In the genomic region with DNA sequence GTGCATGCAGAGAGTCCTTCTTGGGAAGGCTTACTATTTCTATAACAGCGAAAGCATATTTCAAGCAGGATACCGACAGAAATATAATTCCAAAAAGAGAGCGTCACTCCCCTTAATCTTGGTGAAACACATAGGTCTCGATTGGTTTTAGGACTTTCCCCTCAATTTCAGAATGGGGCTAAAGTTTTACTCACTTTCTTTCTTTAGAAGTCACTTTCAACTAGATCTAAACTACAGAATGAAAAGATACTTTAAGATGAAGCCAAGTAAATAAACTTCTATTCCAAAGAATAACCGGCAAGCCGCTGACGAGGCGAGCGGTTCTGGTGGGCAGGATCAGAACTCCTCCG, we compare ENCODE assay signal across 7 mouse cellular contexts. TPM values are rescaled to one million over a fixed set of nuclear protein-coding genes. Genes with fewer than 3 reads are reported as not detected.
DNase-seq lines count a peak whose midpoint lies in the region; ATAC-seq and TF ChIP-seq lines count a peak whose summit lies in the region.

No protein-coding gene starts in this region.

- peaks cover 3% of the 10 kb centered on the region; the same call in 1 of the 2 replicates for H3K4me1 ChIP-seq in lung, postnatal 0 days (ENCODE audit: insufficient read depth, low read depth, low read length)
- peaks cover 3% of the 10 kb centered on the region; the same call in 1 of the 2 replicates for H3K4me1 ChIP-seq in embryonic facial prominence, embryonic 15.5 days
- H3K4me1 ChIP-seq in limb, embryonic 11.5 days (ENCODE audit: control insufficient read depth, insufficient read depth, low read length) = no peaks in the 10 kb centered on the region
- peaks cover 9% of the 10 kb centered on the region for H3K4me1 ChIP-seq in small intestine, adult 2 months (ENCODE audit: control insufficient read depth, insufficient read depth, insufficient read length, low read length)

- no peak for TF ChIP-seq POLR2A in small intestine, adult 2 months (IDR thresholded peaks at IDR 0.05; ENCODE audit: low read depth, low read length)

- WGBS in lung, postnatal 0 days = 1% methylated on average over 10 of the region's 10 CpGs
- WGBS in embryonic facial prominence, embryonic 15.5 days = under 1% methylated on average over 10 of the region's 10 CpGs
- WGBS in limb, embryonic 11.5 days = 0% methylated on average over 10 of the region's 10 CpGs
- under 1% methylated on average over 10 of the region's 10 CpGs for WGBS in small intestine, adult 2 months

- TF ChIP-seq EP300 in lung, postnatal 0 days (IDR thresholded peaks at IDR 0.05) = no peak

- H3K27ac ChIP-seq in lung, postnatal 0 days (ENCODE audit: low read length) = peak overlapping the region; percentile 98
- H3K27ac ChIP-seq in embryonic facial prominence, embryonic 15.5 days (replicated peaks) = peak overlapping the region; percentile 97
- peak overlapping the region; percentile 85; the same call in 1 of the 2 replicates for H3K27ac ChIP-seq in limb, embryonic 11.5 days (replicated peaks; ENCODE audit: low read depth, low read length)
- peak overlapping the region; percentile 71 for H3K27ac ChIP-seq in small intestine, adult 2 months (ENCODE audit: insufficient read depth, low read depth, low read length)

- no peak for TF ChIP-seq CTCF in lung, postnatal 0 days (IDR thresholded peaks at IDR 0.05)
- TF ChIP-seq CTCF in small intestine, adult 2 months (IDR thresholded peaks at IDR 0.05; ENCODE audit: extremely low read depth, insufficient read length, insufficient replicate concordance, low read depth, low read length) = no peak

- DNase-seq in lung, postnatal 0 days (ENCODE audit: low spot score) = no peak
- no peak for DNase-seq in lung, postnatal 36 days
- DNase-seq in limb, embryonic 11.5 days (ENCODE audit: low spot score) = no peak
- DNase-seq in spleen, postnatal 4 days (ENCODE audit: low spot score in 2 of 2) = no peak

- H3K27me3 ChIP-seq in lung, postnatal 0 days (replicated peaks; ENCODE audit: insufficient read depth, low read length) = no peaks in the 10 kb centered on the region
- H3K27me3 ChIP-seq in embryonic facial prominence, embryonic 15.5 days = no peaks in the 10 kb centered on the region
- H3K27me3 ChIP-seq in limb, embryonic 11.5 days (ENCODE audit: control insufficient read depth, insufficient read depth, low read length) = no peaks in the 10 kb centered on the region
- H3K27me3 ChIP-seq in small intestine, adult 2 months (ENCODE audit: control insufficient read depth, insufficient read depth, low read length) = no peaks in the 10 kb centered on the region

- peak overlapping the region; percentile 60 for H3K9ac ChIP-seq in lung, postnatal 0 days (replicated peaks; ENCODE audit: low read depth)
- peak overlapping the region; percentile 90 for H3K9ac ChIP-seq in embryonic facial prominence, embryonic 15.5 days
- peak overlapping the region; percentile 77 for H3K9ac ChIP-seq in limb, embryonic 11.5 days (ENCODE audit: low read length)

- ATAC-seq in lung, postnatal 0 days = no peak
- ATAC-seq in embryonic facial prominence, embryonic 15.5 days (ENCODE audit: insufficient number of reproducible peaks, low FRiP score, low TSS enrichment, low read depth) = no peak
- ATAC-seq in limb, embryonic 11.5 days (ENCODE audit: insufficient number of reproducible peaks, low FRiP score, low TSS enrichment, low read depth) = no peak
- ATAC-seq in granulocyte monocyte progenitor cell, adult 5-6 weeks (replicated peaks; ENCODE audit: poor library complexity, severe bottlenecking) = no peak

- H3K9me3 ChIP-seq in lung, postnatal 0 days (ENCODE audit: low read length) = no peaks in the 10 kb centered on the region
- H3K9me3 ChIP-seq in embryonic facial prominence, embryonic 15.5 days (replicated peaks) = no peaks in the 10 kb centered on the region
- H3K9me3 ChIP-seq in limb, embryonic 11.5 days (ENCODE audit: control insufficient read depth, low read length) = no peaks in the 10 kb centered on the region

- no peaks in the 10 kb centered on the region for H3K36me3 ChIP-seq in lung, postnatal 0 days (ENCODE audit: insufficient read depth, low read length)
- peaks cover 4% of the 10 kb centered on the region; the same call in 1 of the 2 replicates for H3K36me3 ChIP-seq in embryonic facial prominence, embryonic 15.5 days
- no peaks in the 10 kb centered on the region for H3K36me3 ChIP-seq in limb, embryonic 11.5 days (ENCODE audit: control insufficient read depth, insufficient read depth, low read length)
- peaks cover 7% of the 10 kb centered on the region for H3K36me3 ChIP-seq in small intestine, adult 2 months (ENCODE audit: control insufficient read depth, insufficient read depth, low read length)

- peak overlapping the region; percentile 40 for H3K4me2 ChIP-seq in lung, postnatal 0 days (replicated peaks; ENCODE audit: low read depth, low read length)
- H3K4me2 ChIP-seq in embryonic facial prominence, embryonic 15.5 days (replicated peaks) = peak overlapping the region; percentile 55
- H3K4me2 ChIP-seq in limb, embryonic 11.5 days (ENCODE audit: low read depth, severe bottlenecking) = peak overlapping the region; percentile 69

- peak overlapping the region; percentile 85 for H3K4me3 ChIP-seq in lung, postnatal 0 days (ENCODE audit: low read depth, low read length)
- peak overlapping the region; percentile 90 for H3K4me3 ChIP-seq in embryonic facial prominence, embryonic 15.5 days (replicated peaks)
- peak overlapping the region; percentile 66 for H3K4me3 ChIP-seq in limb, embryonic 11.5 days (ENCODE audit: low read depth, low read length)
- peak overlapping the region; percentile 78 for H3K4me3 ChIP-seq in small intestine, adult 2 months (ENCODE audit: low read depth, low read length)

RNA-seq across cellular contexts. Expression of gene H2afv, which starts 0.5 kb away (rescaled TPM):
- polyA plus RNA-seq in lung, postnatal 0 days (2015; fragmentation: Nextera tagmentation; extraction: Ambion mirVana) = 259 and 268 TPM in 2 replicates
- 443 and 468 TPM in 2 replicates for polyA plus RNA-seq in embryonic facial prominence, embryonic 15.5 days (2015; fragmentation: Nextera tagmentation; extraction: Ambion mirVana)
- polyA plus RNA-seq in limb, embryonic 11.5 days (2014; fragmentation: Nextera tagmentation; extraction: Ambion mirVana) = 866 and 905 TPM in 2 replicates
- 63.8 and 141 TPM in 2 replicates for polyA plus RNA-seq in small intestine, adult 2 months (2012; rRNA removed)
- total RNA-seq in granulocyte monocyte progenitor cell, adult 5-6 weeks (2014; fragmentation: Nextera tagmentation) = 152 and 264 TPM in 2 replicates
- 119 and 143 TPM in 2 replicates for total RNA-seq in granulocyte monocyte progenitor cell, adult 5-6 weeks (2017)

RNA-seq across cellular contexts. Expression of gene Ppia, which starts 28.5 kb away (rescaled TPM):
- polyA plus RNA-seq in lung, postnatal 0 days (2015; fragmentation: Nextera tagmentation; extraction: Ambion mirVana) = 3,011 and 3,180 TPM in 2 replicates
- polyA plus RNA-seq in embryonic facial prominence, embryonic 15.5 days (2015; fragmentation: Nextera tagmentation; extraction: Ambion mirVana) = 4,428 and 4,532 TPM in 2 replicates
- polyA plus RNA-seq in limb, embryonic 11.5 days (2014; fragmentation: Nextera tagmentation; extraction: Ambion mirVana) = 5,871 and 5,955 TPM in 2 replicates
- polyA plus RNA-seq in small intestine, adult 2 months (2012; rRNA removed) = 275 and 276 TPM in 2 replicates
- 4,322 and 4,754 TPM in 2 replicates for total RNA-seq in granulocyte monocyte progenitor cell, adult 5-6 weeks (2014; fragmentation: Nextera tagmentation)
- total RNA-seq in granulocyte monocyte progenitor cell, adult 5-6 weeks (2017) = 1,769 and 2,269 TPM in 2 replicates

RNA-seq across cellular contexts. Expression of gene Purb, which starts 32.0 kb away (rescaled TPM):
- polyA plus RNA-seq in lung, postnatal 0 days (2015; fragmentation: Nextera tagmentation; extraction: Ambion mirVana) = 21.4 and 25.5 TPM in 2 replicates
- 28.7 and 32.1 TPM in 2 replicates for polyA plus RNA-seq in embryonic facial prominence, embryonic 15.5 days (2015; fragmentation: Nextera tagmentation; extraction: Ambion mirVana)
- 15.3 and 16.4 TPM in 2 replicates for polyA plus RNA-seq in limb, embryonic 11.5 days (2014; fragmentation: Nextera tagmentation; extraction: Ambion mirVana)
- polyA plus RNA-seq in small intestine, adult 2 months (2012; rRNA removed) = 4.2 and 7.0 TPM in 2 replicates
- total RNA-seq in granulocyte monocyte progenitor cell, adult 5-6 weeks (2014; fragmentation: Nextera tagmentation) = 29.3 and 36.4 TPM in 2 replicates
- total RNA-seq in granulocyte monocyte progenitor cell, adult 5-6 weeks (2017) = 35.7 and 43.4 TPM in 2 replicates

RNA-seq across cellular contexts. Expression of gene Zmiz2, which starts 54.8 kb away (rescaled TPM):
- polyA plus RNA-seq in lung, postnatal 0 days (2015; fragmentation: Nextera tagmentation; extraction: Ambion mirVana) = 8.6 and 8.7 TPM in 2 replicates
- polyA plus RNA-seq in embryonic facial prominence, embryonic 15.5 days (2015; fragmentation: Nextera tagmentation; extraction: Ambion mirVana) = 12.6 and 12.9 TPM in 2 replicates
- 11.2 and 13.5 TPM in 2 replicates for polyA plus RNA-seq in limb, embryonic 11.5 days (2014; fragmentation: Nextera tagmentation; extraction: Ambion mirVana)
- 68.7 and 85.9 TPM in 2 replicates for polyA plus RNA-seq in small intestine, adult 2 months (2012; rRNA removed)
- total RNA-seq in granulocyte monocyte progenitor cell, adult 5-6 weeks (2014; fragmentation: Nextera tagmentation) = 39.9 and 62.9 TPM in 2 replicates
- 6.1 and 10.6 TPM in 2 replicates for total RNA-seq in granulocyte monocyte progenitor cell, adult 5-6 weeks (2017)

Comparison
In these comparisons a context has a peak if more than half of its experiments do, and no peak if none do; other contexts are left out.
1. RNA of gene Ppia, which starts 28.5 kb away (polyA plus RNA-seq): 5,871 to 5,955 TPM in limb, embryonic 11.5 days, 4,428 to 4,532 TPM in embryonic facial prominence, embryonic 15.5 days and 3,011 to 3,180 TPM in lung, postnatal 0 days; 275 to 276 TPM in small intestine, adult 2 months; every median in the first group is over 10 times any median in the second.
2. Peak in every context shown above with its lines, with median percentiles within 50 percentile points of each other: H3K27ac ChIP-seq, H3K4me2 ChIP-seq, H3K4me3 ChIP-seq and H3K9ac ChIP-seq.